Mouse (Mus musculus): Measurements from ENCODE around the gene Cluh. TPM values are rescaled to one million over a fixed set of nuclear protein-coding genes. Genes with fewer than 3 reads are reported as not detected.

The Cluh gene
- polyA plus RNA-seq, 1 experiment = 34.1 TPM

DNA sequence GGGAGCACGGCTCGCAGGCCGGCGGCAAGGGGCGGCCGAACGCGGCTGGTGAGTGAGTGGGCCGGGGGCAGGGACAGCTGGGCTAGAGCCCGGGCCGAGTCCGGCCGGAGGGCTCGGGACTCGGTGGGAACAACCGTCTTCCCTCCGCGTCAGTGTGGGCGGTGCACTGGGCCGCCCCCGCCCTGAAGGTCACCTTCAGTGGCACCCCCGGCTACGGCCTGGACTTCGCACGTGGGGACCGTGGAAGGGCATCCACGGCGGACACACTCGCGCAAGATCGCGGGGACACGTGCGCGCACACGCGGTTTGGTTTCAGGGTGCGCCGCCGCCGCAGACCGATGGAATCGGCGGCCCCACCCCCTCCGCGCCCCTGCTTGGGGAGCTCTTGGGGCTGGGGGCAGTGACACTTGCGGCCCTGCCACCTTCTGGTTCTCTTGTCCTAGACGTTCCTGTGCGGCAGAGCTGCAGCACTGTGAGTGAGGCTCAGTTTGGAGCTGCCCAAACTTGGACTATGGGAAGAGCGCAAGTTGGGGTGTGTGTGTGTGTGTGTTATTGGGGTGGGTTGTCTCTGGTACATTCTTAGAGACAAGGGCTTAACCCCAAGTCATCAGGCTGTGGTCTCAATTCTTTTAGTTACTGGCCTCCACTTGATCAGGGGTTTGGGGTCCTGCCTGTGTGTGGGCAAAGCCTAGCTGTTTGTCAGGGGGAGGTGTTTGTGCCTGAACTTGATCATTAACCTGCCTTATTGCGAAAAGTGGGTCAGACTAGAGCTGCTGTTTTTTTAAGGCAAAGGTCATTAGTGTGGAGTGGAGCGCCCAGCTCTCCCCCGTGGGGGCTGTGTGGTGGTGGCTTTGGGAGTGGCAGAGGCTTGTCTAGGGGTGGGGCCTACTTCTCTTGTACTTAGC, 604 bp downstream of the Cluh start:
- DNase-seq (ENCODE audit: low read depth) = peak; percentile 22
- TF ChIP-seq POLR2A (IDR thresholded peaks at IDR 0.05; ENCODE audit: borderline replicate concordance, extremely low read depth, insufficient read depth, insufficient read length, poor library complexity, severe bottlenecking) = no peak
- no peak for TF ChIP-seq CTCF (IDR thresholded peaks at IDR 0.05; ENCODE audit: borderline replicate concordance, extremely low read depth, insufficient read depth, insufficient read length)

DNA sequence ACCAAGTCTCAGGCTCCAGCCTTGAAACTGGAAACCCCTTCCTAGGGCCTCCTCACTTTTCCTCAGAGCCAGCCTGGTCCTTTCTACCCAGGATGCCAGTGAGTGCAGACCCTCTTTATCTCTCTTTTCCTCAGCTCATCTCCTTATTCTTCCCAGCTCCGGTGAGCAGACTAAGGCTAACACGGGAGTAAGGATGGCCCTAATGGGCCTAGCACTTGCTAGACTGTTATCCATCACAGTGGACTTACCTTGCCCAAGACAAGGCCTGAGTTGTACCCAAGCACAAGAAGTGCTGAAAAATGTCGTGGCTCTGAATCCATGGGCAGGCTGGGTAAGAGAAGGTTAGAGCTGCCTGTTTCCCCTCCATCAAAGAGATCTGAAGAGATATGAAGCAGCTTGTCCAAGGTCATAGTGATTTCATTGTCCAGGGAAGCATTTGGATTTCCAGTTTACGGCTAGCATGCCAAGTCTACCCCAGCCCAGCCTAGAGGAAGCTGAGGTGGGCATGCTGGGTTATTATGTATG, 1.3 kb downstream of the Cluh start:
- TF ChIP-seq POLR2A (IDR thresholded peaks at IDR 0.05; ENCODE audit: borderline replicate concordance, extremely low read depth, insufficient read depth, insufficient read length, poor library complexity, severe bottlenecking) (no peak), CTCF (IDR thresholded peaks at IDR 0.05; ENCODE audit: borderline replicate concordance, extremely low read depth, insufficient read depth, insufficient read length) (no peak)
- DNase-seq (ENCODE audit: low read depth) = no peak

DNA sequence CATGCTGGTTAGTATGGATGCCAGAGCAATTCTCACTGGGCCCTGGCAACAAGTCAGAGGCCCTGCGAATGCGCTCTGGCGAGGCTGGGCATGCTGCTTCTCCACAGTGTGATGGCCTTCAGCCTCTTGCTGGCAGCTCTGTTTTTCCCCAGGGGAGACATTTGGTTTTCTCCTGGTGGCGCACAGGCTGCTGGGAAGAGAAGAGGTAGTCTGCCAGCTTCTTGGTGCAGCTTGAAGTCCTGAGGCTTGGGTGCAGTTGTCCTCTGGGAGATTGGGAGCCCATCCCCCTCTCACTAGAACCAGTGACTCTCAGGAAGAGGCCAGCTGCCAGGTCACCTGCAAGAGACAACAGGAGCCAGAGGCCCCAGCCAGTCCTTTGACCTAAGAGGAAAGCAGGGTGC, 3.5 kb downstream of the Cluh start:
- TF ChIP-seq POLR2A (IDR thresholded peaks at IDR 0.05; ENCODE audit: borderline replicate concordance, extremely low read depth, insufficient read depth, insufficient read length, poor library complexity, severe bottlenecking) (no peak), CTCF (IDR thresholded peaks at IDR 0.05; ENCODE audit: borderline replicate concordance, extremely low read depth, insufficient read depth, insufficient read length) (no peak)
- peak; percentile 35 for DNase-seq (ENCODE audit: low read depth)

DNA sequence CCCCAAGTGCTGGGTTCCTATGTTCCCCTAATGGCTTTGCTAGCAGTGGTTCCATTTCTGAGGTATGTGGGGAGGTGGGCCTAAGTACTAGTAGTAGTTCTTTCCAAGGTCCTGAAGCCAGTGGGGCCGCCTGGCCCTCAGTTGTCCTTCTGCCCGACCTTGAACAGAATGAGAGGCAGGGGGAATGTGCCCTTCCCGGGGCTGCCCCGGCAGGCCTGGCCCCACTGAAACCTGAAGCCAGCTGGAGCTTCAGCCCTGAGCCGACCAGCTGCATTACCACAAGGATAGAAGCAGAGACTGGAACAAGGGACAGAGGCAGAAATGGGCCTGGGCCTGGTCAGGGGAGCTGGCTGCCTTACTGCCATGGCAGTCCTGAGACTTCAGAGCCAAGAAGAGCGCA, 4.1 kb downstream of the Cluh start:
- TF ChIP-seq CTCF (IDR thresholded peaks at IDR 0.05; ENCODE audit: borderline replicate concordance, extremely low read depth, insufficient read depth, insufficient read length) = no peak
- no peak for TF ChIP-seq POLR2A (IDR thresholded peaks at IDR 0.05; ENCODE audit: borderline replicate concordance, extremely low read depth, insufficient read depth, insufficient read length, poor library complexity, severe bottlenecking)
- DNase-seq (ENCODE audit: low read depth) = no peak

DNA sequence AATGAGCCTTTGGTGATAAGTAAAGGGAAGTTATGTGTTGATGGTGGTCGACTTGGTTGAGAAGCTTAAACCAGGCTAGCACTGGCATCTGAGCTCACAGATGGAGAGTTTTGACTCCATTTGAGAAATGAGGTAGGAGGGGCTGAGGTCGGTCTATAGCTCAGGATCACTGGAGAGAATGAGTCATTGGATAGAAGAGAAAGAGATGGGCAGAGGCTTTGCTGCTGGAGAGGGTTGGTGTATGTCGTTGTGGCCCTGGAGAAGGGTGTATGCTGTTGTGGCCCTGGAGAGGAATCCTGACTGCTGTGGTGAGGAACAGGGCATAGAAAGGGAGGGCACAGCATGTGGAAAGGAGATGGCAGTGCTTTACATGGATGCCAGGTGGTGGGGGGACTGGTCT, 6.6 kb downstream of the Cluh start:
- no peak for DNase-seq (ENCODE audit: low read depth)
- no peak for TF ChIP-seq CTCF (IDR thresholded peaks at IDR 0.05; ENCODE audit: borderline replicate concordance, extremely low read depth, insufficient read depth, insufficient read length)
- TF ChIP-seq POLR2A (IDR thresholded peaks at IDR 0.05; ENCODE audit: borderline replicate concordance, extremely low read depth, insufficient read depth, insufficient read length, poor library complexity, severe bottlenecking) = no peak

DNA sequence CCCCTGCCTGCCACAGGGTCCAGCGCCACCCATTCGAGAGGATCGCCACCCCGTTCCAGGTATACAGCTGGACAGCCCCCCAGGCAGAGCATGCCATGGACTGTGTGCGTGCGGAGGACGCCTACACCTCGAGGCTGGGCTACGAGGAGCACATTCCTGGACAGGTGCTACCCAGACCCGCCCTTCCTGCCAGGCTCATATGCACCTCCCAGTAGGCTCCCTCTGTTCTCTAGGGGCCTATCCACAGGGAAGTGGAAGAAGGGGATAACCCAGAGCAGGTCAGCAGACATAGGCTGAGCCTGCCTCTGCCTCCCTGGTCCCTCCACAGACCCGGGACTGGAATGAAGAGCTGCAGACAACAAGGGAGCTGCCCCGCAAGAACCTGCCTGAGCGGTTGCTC, 11.0 kb downstream of the Cluh start:
- DNase-seq (ENCODE audit: low read depth) = no peak

DNA sequence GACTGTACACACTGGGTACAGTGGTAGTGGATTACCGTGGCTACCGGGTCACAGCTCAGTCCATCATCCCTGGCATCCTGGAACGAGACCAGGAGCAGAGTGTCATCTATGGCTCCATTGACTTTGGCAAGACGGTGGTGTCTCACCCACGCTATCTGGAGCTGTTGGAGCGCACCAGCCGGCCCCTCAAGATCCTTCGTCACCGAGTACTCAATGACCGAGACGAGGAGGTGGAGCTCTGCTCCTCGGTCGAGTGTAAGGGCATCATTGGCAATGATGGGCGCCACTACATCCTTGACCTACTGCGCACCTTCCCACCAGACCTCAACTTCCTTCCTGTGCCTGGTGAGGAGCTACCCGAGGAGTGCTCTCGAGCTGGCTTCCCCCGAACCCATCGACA, 12.3 kb downstream of the Cluh start:
- TF ChIP-seq CTCF (IDR thresholded peaks at IDR 0.05; ENCODE audit: borderline replicate concordance, extremely low read depth, insufficient read depth, insufficient read length) = no peak
- no peak for TF ChIP-seq POLR2A (IDR thresholded peaks at IDR 0.05; ENCODE audit: borderline replicate concordance, extremely low read depth, insufficient read depth, insufficient read length, poor library complexity, severe bottlenecking)
- no peak for DNase-seq (ENCODE audit: low read depth)

More for the DNA sequence above, 11.0 kb downstream of the Cluh start:
- TF ChIP-seq CTCF (IDR thresholded peaks at IDR 0.05; ENCODE audit: borderline replicate concordance, extremely low read depth, insufficient read depth, insufficient read length) = no peak
- TF ChIP-seq POLR2A (IDR thresholded peaks at IDR 0.05; ENCODE audit: borderline replicate concordance, extremely low read depth, insufficient read depth, insufficient read length, poor library complexity, severe bottlenecking) = no peak

DNA sequence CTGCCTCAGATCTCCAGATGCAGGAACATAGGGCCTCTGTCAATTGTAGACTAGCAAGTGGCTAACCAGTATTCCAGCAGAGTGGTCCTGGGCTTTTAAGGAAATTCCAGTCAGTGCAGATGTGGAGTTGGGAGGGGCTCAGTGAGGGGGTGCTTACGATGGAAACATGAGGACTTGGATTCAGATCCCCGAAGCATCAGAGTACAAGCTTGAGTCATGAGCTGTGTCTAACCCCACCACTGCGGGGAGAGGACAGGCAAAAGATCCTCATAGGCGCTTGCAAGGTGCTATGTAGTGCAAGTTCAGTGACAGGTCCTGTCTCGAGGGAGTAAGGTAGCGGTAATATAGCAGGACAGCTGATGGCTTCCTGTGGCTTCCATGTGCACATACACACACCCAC, 12.9 kb downstream of the Cluh start:
- no peak for DNase-seq (ENCODE audit: low read depth)
- no peak for TF ChIP-seq POLR2A (IDR thresholded peaks at IDR 0.05; ENCODE audit: borderline replicate concordance, extremely low read depth, insufficient read depth, insufficient read length, poor library complexity, severe bottlenecking)
- no peak for TF ChIP-seq CTCF (IDR thresholded peaks at IDR 0.05; ENCODE audit: borderline replicate concordance, extremely low read depth, insufficient read depth, insufficient read length)

DNA sequence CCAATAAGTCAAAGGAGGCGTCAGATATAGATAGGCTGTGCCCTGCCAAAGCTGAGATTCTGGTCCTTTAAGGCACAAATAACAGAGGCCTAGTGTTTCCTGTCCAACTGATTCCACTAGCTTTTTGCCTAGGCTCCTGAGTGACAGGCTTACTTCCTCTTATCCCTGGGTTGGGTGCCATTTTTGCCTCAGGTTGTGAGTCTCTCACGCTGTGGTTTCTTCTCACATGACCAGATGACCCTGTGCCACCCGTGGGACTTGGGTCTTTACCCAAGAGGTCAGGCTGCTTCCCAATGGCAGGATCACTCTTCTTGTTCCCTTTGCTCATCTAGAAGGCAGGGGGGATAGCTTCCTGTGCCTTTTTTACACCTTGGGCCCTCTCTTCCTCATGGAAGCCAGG, 15.0 kb downstream of the Cluh start:
- no peak for DNase-seq (ENCODE audit: low read depth)
- TF ChIP-seq POLR2A (IDR thresholded peaks at IDR 0.05; ENCODE audit: borderline replicate concordance, extremely low read depth, insufficient read depth, insufficient read length, poor library complexity, severe bottlenecking) (no peak), CTCF (IDR thresholded peaks at IDR 0.05; ENCODE audit: borderline replicate concordance, extremely low read depth, insufficient read depth, insufficient read length) (no peak)

DNA sequence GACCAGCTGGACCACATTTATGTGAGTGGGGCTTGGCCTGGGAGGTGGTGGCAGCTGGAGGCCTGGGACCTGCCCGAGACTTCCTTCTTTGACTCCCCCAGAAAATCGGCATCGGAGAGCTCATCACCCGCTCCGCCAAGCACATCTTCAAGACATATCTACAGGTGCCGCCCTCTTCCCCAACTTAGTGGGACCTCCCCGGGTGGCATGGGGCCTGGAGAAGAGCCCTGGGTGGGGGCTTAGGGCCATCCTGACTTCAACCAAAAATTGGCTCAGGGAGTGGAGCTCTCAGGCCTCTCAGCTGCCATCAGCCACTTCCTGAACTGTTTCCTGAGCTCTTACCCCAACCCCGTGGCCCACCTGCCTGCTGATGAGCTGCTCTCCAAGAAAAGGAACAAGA, 15.6 kb downstream of the Cluh start:
- no peak for TF ChIP-seq CTCF (IDR thresholded peaks at IDR 0.05; ENCODE audit: borderline replicate concordance, extremely low read depth, insufficient read depth, insufficient read length)
- TF ChIP-seq POLR2A (IDR thresholded peaks at IDR 0.05; ENCODE audit: borderline replicate concordance, extremely low read depth, insufficient read depth, insufficient read length, poor library complexity, severe bottlenecking) = no peak
- DNase-seq (ENCODE audit: low read depth) = no peak

DNA sequence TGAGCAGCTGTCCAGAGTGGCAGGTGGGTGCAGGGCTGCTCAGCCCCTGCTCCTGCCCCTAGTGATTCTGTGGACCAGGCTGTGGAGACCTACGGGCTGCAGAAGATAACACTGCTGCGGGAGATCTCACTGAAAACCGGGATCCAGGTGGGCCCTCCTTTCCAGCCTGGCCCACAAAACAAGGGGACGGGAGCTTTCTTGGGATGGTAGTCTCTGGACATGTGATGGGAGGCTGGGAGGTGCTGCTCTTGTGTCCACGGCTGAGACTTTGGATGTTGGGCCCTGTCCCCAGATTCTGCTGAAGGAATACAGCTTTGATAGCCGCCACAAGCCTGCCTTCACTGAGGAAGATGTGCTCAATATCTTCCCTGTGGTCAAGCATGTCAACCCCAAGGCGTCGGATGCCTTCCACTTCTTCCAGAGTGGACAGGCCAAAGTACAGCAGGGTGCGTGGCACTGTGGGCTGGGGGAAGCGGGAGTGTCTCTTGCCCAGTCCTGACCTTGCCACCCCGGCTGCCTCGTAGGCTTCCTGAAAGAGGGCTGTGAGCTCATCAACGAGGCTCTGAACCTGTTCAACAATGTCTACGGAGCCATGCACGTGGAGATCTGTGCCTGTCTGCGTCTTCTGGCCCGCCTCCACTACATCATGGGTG, 16.5 kb downstream of the Cluh start:
- TF ChIP-seq CTCF (IDR thresholded peaks at IDR 0.05; ENCODE audit: borderline replicate concordance, extremely low read depth, insufficient read depth, insufficient read length) (no peak), POLR2A (IDR thresholded peaks at IDR 0.05; ENCODE audit: borderline replicate concordance, extremely low read depth, insufficient read depth, insufficient read length, poor library complexity, severe bottlenecking) (no peak)

More for the DNA sequence above, 16.5 kb downstream of the Cluh start:
- no peak for DNase-seq (ENCODE audit: low read depth)

Measured in brain, embryonic 14.5 days (tissue).